Mouse (Mus musculus): ENCODE measurements around the gene Rgs8.

The Rgs8 gene

DNA sequence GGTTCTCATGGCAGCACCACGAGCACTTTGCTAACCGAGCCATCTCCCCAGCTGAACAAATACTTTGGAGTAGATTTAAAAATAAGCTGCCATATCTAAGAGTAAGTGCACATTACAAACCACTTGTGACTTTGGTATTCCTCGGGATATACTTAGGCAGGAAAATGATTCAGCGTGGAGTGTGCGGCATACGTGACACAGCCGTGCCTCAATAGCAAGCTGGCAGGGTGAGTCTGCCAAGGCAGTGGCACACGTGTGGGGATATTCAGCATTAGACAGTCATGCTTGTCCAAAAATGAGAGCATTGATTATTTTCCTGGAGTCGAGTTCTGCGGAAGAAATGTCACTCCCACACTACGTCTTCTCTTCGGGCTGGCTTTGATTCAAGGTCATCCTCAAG, 21.1 kb downstream of the Rgs8 start:
- no peak for DNase-seq (ENCODE audit: low read depth, low spot score)

GRCm38 (mm10) chr1:153675591-153675990, 22.8 kb downstream of the Rgs8 start:
- no peak for DNase-seq (ENCODE audit: low read depth, low spot score)

DNA sequence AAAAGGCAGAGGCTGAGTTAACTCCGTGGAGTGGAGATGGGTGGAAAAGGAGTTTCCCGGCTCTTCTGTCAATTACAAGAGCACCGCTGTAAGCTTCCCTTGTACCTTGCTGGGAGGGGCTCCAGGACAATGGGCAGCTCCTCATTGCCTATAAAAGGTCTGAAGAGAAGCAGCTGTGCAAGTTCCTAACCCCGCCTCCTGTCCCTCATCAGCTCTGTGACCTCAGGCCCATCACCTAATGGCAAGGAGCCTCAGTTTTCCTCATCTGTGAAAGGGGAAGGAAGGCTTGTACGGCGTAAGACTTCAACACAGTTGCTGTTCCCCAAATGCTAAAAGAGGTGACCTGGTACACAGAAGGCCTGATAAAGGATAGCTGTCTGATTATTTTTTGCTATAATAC, 24.8 kb downstream of the Rgs8 start:
- DNase-seq (ENCODE audit: low read depth, low spot score) = no peak

DNA sequence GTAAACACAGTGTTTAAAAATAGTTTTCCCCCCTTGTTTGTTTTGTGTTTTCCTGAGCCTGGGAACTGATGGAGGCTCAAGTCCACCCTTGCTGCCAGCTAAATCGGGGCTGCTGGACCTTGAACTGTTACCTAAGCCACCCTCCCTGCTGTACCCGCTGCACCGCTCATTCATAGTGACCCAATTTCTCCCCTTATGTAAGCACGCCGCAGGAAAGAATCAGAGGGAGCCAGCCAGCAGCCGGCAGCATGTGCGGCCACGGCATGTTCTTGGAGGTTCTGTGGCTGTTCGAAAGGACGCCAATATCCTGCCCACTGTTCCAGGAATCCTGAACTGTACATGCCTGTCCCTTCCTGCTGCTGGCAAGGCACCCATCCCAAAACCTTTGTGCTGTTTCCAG, 26.3 kb downstream of the Rgs8 start:
- no peak for DNase-seq (ENCODE audit: low read depth, low spot score)

DNA sequence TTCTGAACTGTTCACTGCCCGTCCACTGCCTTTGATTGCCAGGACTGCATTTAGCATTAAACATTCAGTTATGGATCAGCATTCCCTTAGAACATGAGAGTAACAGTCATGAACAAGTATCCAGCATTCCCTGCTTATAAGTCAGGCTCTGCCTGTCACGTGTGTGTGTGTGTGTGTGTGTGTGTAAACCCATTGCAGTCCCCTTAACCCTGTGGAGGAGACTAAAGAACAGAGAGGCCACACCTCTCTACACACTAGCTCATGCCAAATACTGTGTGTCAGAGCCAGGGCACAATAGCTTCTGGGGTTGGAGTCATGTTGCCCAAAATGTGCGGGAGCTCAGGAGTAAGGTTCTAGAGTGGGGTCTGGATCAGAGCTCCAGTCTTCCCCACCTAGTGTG, 26.8 kb downstream of the Rgs8 start:
- DNase-seq (ENCODE audit: low read depth, low spot score) = no peak

DNA sequence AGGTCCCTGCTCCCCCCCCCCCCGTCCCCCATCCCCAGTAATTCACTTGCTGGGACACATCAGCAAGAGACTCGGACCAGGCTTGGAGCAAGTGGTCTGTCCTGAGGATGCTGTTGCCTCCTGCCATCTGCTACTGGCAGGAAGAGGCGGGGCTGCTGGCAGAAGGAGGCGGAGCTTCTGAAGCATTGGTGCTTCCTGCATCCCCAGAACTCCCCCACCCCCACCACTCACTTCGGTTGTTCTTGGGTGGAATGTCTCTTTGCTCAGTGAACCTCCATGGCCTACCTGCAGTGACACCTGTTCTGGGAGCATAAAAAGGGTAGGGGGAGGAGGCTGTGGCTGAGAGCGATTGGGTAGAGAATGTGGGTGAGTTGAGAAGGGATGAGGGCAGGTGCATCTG, 27.5 kb downstream of the Rgs8 start:
- DNase-seq (ENCODE audit: low read depth, low spot score) = no peak

DNA sequence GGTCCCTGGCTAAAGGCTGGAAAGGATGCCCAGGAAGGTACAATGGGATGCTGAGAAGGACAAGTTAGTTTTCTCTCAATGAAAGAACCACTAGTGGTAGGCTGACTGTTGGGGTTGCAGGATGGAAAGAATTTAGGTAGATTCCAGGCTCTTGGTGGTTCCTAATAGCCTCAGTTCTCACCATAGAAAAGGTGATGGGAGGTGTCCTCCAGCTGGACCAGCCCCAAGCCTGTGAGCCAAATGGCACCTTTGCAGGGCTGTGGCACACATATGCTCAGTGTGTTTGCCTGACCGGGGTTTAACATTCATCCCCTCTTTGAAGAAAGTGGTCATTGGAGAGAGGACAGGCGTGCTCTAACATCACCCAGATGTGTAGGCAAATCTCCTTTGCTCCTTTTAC, 28.2 kb downstream of the Rgs8 start:
- DNase-seq (ENCODE audit: low read depth, low spot score) = no peak

DNA sequence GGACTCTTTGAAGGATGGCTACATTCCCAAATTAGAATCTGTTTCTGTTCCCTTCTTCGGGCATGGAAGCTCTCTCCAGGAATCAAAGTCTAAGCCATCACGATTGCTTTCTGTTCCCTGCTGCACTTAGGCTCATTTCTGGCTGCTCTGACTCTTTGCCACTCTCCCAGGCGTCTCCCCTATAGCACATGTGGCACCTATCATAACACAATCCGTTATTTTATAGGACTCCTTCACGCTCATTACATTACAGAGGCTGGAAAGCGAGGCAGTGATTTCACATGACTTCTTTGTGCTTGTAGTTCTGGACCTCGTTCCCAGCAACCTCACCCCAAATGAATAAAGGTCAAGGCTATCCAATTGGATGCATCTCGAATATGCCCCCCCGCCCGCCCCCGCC, 30.4 kb downstream of the Rgs8 start:
- DNase-seq (ENCODE audit: low read depth, low spot score) = no peak

DNA sequence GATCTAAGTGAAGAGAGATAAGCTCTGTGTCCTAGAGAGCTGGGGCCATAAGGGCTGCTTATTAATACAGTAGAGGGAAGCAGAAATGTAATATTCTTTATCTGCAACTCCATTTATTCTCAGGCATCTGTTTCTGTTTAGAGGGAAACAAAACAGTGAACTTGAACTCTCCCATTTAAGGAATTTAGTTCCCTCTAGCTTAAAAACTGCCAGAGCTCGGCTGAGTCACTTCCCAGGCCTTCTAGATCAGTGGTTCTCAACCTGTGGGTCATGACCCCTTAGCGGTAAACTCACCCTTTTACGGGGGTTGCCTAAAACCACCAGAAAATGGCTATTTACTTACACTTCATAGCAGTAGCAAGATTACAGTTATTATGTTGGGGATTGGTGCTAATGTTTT, 32.8 kb downstream of the Rgs8 start:
- DNase-seq (ENCODE audit: low read depth, low spot score) = no peak

DNA sequence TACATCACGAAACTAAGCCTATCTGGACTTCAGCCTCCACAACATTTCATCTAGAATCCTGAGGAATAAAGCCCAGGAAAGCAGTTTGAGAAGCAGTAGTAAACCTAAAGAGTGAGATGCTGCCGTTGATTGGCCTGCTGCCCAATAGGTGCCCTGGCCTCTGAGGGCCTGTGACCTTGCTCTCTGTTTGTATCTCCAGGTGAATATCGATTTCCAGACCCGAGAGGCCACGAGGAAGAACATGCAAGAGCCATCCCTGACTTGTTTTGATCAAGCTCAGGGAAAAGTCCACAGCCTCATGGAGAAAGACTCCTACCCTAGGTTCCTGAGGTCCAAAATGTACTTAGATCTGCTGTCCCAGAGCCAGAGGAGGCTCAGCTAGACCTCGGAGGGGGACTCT, 39.7 kb downstream of the Rgs8 start:
- no peak for DNase-seq (ENCODE audit: low read depth, low spot score)

GRCm38 (mm10) chr1:153694372-153695120, 41.7 kb downstream of the Rgs8 start:
- no peak for DNase-seq (ENCODE audit: low read depth, low spot score)

DNA sequence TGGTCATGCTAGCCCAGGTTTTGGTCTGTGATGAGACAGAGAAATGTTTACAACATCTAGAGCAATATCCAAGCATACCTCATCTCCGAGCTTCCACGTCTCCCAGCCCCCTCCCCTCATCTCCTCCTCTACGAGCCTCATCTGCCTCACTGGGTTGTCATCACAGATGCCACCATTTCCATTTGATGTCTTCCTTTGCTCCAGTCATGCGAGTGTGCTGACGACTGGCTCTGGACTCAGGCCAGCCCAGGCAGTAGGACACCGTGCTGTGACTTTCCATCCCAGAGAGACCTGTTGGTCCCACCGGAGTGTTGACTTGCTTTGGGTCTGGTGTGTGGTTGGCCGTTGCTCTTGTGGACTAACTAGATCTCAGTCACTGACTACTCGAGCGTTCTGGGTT, 42.6 kb downstream of the Rgs8 start:
- DNase-seq (ENCODE audit: low read depth, low spot score) = no peak

GRCm38 (mm10) chr1:153696093-153696492, 43.3 kb downstream of the Rgs8 start:
- DNase-seq (ENCODE audit: low read depth, low spot score) = no peak

GRCm38 (mm10) chr1:153696541-153696940, 43.7 kb downstream of the Rgs8 start:
- DNase-seq (ENCODE audit: low read depth, low spot score) = no peak

- no peak for DNase-seq (ENCODE audit: low read depth, low spot score)
Measured at GRCm38 (mm10) chr1:153697581-153698251, 44.9 kb downstream of the Rgs8 start.

GRCm38 (mm10) chr1:153698311-153699084, 45.7 kb downstream of the Rgs8 start:
- no peak for DNase-seq (ENCODE audit: low read depth, low spot score)

DNA sequence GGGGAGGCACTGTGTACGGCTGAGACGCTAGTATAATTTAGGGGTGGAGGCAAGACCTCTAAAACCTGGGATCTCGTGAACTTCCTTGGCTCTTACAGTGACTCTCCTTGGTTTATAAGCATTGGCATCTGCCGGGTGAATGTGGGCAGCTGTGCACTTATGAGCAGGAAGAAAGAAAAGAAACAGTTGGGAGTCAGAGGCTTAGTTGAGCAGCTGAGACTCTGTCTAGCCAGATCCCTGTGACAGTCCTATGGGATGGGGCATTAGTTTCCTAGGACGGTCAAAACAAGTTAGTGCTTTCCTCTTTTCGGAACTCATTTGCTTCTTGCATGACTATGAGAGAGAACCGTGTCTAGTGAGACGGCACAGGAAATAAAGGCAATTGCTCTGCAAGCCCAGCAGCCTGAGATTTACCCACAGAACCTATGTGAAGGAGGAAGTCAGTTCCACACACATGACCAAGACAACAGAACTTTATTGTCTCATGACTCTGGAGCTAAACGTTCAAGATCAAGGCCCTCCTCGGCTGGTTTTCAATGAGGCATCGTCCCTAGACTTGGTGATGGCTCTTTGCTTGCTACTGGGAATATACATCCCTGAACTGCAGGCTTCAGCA, 47.7 kb downstream of the Rgs8 start:
- DNase-seq (ENCODE audit: low read depth, low spot score) = no peak

GRCm38 (mm10) chr1:153701461-153701860, 48.6 kb downstream of the Rgs8 start:
- DNase-seq (ENCODE audit: low read depth, low spot score) = no peak

DNA sequence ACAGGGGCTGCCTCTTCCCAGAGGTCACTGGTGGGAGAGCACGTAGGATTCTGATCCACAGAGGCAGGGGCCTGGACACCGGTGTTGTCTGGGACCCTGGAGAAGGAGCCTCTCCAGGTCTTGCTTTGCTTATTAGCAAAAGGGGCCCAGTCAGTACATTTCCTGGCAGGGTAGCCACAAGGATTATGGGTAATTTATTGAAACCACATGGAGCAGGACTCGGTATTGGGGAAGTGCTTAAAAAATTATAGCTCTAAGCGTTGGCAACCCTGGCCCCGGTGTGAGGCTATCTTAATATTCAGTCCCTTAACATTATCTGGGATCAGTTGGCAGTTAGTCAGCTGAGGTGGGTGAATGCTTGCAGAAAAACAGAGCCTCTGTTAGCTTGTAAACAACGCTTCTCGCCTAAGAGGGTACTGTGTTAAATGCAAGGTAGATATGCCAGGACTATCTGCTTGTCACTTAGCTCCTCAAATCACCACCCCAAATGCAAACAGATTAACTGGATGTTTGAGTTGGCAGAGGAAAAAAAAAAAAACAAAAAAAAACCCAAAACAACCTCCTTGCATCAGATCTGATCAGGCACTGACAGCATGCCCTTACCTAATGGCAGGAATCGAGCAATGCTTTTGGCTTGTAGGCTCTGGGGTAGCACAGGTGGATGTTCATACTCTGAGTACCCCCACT, 49.5 kb downstream of the Rgs8 start:
- DNase-seq (ENCODE audit: low read depth, low spot score) = no peak

DNA sequence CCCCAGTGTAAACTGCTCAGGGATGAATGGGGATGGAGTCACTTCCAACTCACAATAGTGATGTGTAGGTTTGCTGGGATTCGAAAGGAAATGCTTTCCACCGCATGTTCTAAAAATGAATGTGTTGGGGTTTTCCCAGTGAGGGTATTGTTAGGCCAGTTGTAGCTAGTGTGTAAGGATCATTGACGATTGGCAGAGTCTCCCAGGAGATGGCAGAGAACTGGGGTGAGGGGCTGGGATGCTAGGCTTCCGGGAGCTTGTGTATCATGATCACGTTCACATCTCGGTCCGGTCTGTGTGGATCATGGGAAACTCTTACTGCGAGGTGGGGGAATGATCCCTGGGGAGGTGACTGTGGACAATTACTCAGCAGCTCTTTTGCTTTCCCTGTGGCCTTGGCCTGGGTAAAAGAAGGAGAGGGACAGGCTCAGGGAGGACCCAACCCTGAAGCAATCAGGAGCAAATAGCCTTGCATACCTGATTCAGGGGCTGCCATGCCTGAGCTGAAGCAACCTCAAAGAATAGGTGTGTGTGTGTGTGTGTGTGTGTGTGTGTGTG, 50.1 kb downstream of the Rgs8 start:
- no peak for DNase-seq (ENCODE audit: low read depth, low spot score)

GRCm38 (mm10) chr1:153703445-153703991, 50.7 kb downstream of the Rgs8 start:
- no peak for DNase-seq (ENCODE audit: low read depth, low spot score)
